Comparison of ENCODE assay signal across 12 mouse cellular contexts in the genomic region with DNA sequence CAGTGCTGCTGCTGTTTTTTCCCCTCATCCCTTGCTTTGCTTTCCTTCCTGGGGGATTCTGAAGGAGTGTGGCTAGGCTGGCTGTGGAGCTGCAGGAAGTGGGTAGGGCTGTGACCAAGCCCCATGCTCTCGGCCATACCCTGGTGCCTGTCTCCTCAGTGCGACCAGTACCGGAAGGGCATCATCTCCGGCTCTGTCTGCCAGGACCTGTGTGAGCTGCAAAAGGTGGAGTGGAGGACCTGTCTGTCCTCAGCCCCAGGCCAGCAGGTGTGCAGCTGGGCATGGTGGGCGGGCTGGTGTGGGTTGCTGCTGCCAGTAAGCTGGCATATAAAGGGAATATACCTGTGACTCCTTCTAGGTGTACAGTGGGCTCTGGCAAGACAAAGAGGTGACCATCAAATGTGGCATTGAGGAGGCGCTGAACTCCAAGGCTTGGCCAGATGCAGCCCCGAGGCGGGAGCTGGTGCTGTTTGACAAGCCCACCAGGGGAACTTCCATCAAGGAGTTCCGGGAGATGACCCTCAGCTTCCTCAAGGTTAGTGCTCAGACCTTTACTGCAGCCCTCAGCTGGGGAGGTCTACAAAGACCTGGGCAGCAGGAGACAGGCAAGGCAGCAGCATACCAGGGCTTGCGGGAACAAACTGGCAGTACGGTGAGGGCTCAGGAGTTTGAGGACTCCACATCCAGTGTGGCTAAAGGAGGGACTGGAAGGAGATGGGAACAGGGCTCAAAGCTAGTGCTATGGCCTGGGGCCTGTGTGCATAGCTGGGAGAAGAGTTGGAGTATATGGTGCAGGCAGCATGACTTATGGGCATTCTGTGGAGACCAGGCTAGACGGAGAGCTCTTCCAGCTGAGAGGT. TPM values are rescaled to one million over a fixed set of nuclear protein-coding genes. Genes with fewer than 3 reads are reported as not detected.
A peak's percentile ranks its signal among the peaks of the same experiment; 100 is the strongest.
DNase-seq lines count a peak whose midpoint lies in the region; ATAC-seq lines count a peak whose summit lies in the region.
"Had no signal": no experiment of that assay in that cellular context is flagged by ENCODE, and none has a peak within 500 bp of the region (broad histone marks: within the 10 kb centered on the region; RNA-seq: fewer than 3 reads in every experiment).

No protein-coding gene starts in this region.

- no peak overlapping the region for H3K4me2 ChIP-seq in hindbrain, embryonic 13.5 days
- H3K4me2 ChIP-seq in hindbrain, embryonic 14.5 days (replicated peaks): no peak overlapping the region

- no peak for DNase-seq in hindbrain, embryonic 14.5 days (ENCODE audit: low spot score)
- peak; percentile 46 for DNase-seq in ES-CJ7 (ENCODE audit: low read depth, low spot score)
- DNase-seq in Muller cell, postnatal 12 days (ENCODE audit: inconsistent ontology term): no peak
- DNase-seq in layer of hippocampus, postnatal 10 days (ENCODE audit: low spot score in 2 of 2): no peak
- DNase-seq: right cerebral cortex, postnatal 25 days; thymus, adult 2 months had no signal

- peak overlapping the region; percentile 30 for H3K27ac ChIP-seq in hindbrain, embryonic 13.5 days
- H3K27ac ChIP-seq in hindbrain, embryonic 14.5 days: no peak overlapping the region

- no peaks in the 10 kb centered on the region for H3K9me3 ChIP-seq in hindbrain, embryonic 13.5 days
- H3K9me3 ChIP-seq in hindbrain, embryonic 14.5 days (ENCODE audit: control insufficient read depth, low read length): no peaks in the 10 kb centered on the region
- no peaks in the 10 kb centered on the region for H3K9me3 ChIP-seq in megakaryocyte, embryonic 14.5 days

- H3K4me1 ChIP-seq in hindbrain, embryonic 13.5 days (replicated peaks): peaks cover 86% of the 10 kb centered on the region
- peaks cover 49% of the 10 kb centered on the region for H3K4me1 ChIP-seq in hindbrain, embryonic 14.5 days (replicated peaks; ENCODE audit: control insufficient read depth, insufficient read depth, low read length)
- H3K4me1 ChIP-seq in megakaryocyte, embryonic 14.5 days: peaks cover 57% of the 10 kb centered on the region

- H3K9ac ChIP-seq in hindbrain, embryonic 13.5 days: peak overlapping the region; percentile 43; the same call in 1 of the 2 replicates
- H3K9ac ChIP-seq in hindbrain, embryonic 14.5 days: no peak overlapping the region

- WGBS in hindbrain, embryonic 13.5 days: 72% methylated on average over 12 of the region's 12 CpGs
- WGBS in hindbrain, embryonic 14.5 days: 68% methylated on average over 12 of the region's 12 CpGs

- H3K27me3 ChIP-seq in hindbrain, embryonic 13.5 days: no peaks in the 10 kb centered on the region
- H3K27me3 ChIP-seq in hindbrain, embryonic 14.5 days (ENCODE audit: control insufficient read depth, insufficient read depth, low read length): no peaks in the 10 kb centered on the region
- peaks cover 12% of the 10 kb centered on the region for H3K27me3 ChIP-seq in megakaryocyte, embryonic 14.5 days (replicated peaks)

- no peak for ATAC-seq in hindbrain, embryonic 13.5 days (ENCODE audit: low FRiP score)
- no peak for ATAC-seq in hindbrain, embryonic 14.5 days (ENCODE audit: low FRiP score)
- ATAC-seq in granulocyte monocyte progenitor cell, adult 5-6 weeks (replicated peaks; ENCODE audit: poor library complexity, severe bottlenecking): peak; percentile 29
- ATAC-seq in megakaryocyte-erythroid progenitor cell, adult 5-6 weeks (replicated peaks; ENCODE audit: low FRiP score, low TSS enrichment, poor library complexity, severe bottlenecking): no peak

- no peak overlapping the region for H3K4me3 ChIP-seq in hindbrain, embryonic 13.5 days
- no peak overlapping the region for H3K4me3 ChIP-seq in hindbrain, embryonic 14.5 days (replicated peaks; ENCODE audit: low read length)
- H3K4me3 ChIP-seq in megakaryocyte, embryonic 14.5 days (replicated peaks): peak overlapping the region; percentile 35

- peaks cover 64% of the 10 kb centered on the region for H3K36me3 ChIP-seq in hindbrain, embryonic 13.5 days
- peaks cover 55% of the 10 kb centered on the region for H3K36me3 ChIP-seq in hindbrain, embryonic 14.5 days (replicated peaks; ENCODE audit: control insufficient read depth, insufficient read depth)
- peaks cover 67% of the 10 kb centered on the region for H3K36me3 ChIP-seq in megakaryocyte, embryonic 14.5 days (replicated peaks; ENCODE audit: low read length)

RNA-seq across cellular contexts. Expression of a gene that starts 6.6 kb away (rescaled TPM):
- polyA plus RNA-seq in hindbrain, embryonic 13.5 days (2015; fragmentation: Nextera tagmentation; extraction: Ambion mirVana): 109 and 117 TPM in 2 replicates
- 128 and 136 TPM in 2 replicates for polyA plus RNA-seq in hindbrain, embryonic 14.5 days (2014; fragmentation: Nextera tagmentation; extraction: Ambion mirVana)
- 11.1 and 13.9 TPM in 2 replicates for total RNA-seq in granulocyte monocyte progenitor cell, adult 5-6 weeks (2014; fragmentation: Nextera tagmentation)
- 8.3 and 9.3 TPM in 2 replicates for total RNA-seq in granulocyte monocyte progenitor cell, adult 5-6 weeks (2017)
- 1.2 TPM in 1 of 2 replicates, not detected in the other for polyA plus RNA-seq in megakaryocyte, embryonic 14.5 days (2012; ENCODE audit: insufficient read depth, low replicate concordance)
- total RNA-seq in megakaryocyte-erythroid progenitor cell, adult 5-6 weeks (2014; fragmentation: Nextera tagmentation): 5.7 and 7.7 TPM in 2 replicates
- 6.8 and 8.0 TPM in 2 replicates for total RNA-seq in megakaryocyte-erythroid progenitor cell, adult 5-6 weeks (2017)
- total RNA-seq in layer of hippocampus, postnatal 10 days (2021): 10 to 100 TPM; 75.0 to 82.7 TPM

RNA-seq across cellular contexts. Expression of a gene that starts 30.6 kb away (rescaled TPM):
- polyA plus RNA-seq in hindbrain, embryonic 13.5 days (2015; fragmentation: Nextera tagmentation; extraction: Ambion mirVana): 6.8 and 7.0 TPM in 2 replicates
- 5.6 and 6.6 TPM in 2 replicates for polyA plus RNA-seq in hindbrain, embryonic 14.5 days (2014; fragmentation: Nextera tagmentation; extraction: Ambion mirVana)
- total RNA-seq in granulocyte monocyte progenitor cell, adult 5-6 weeks (2014; fragmentation: Nextera tagmentation): 42.4 and 46.7 TPM in 2 replicates
- total RNA-seq in granulocyte monocyte progenitor cell, adult 5-6 weeks (2017): 50.2 and 55.2 TPM in 2 replicates
- 34.1 and 41.8 TPM in 2 replicates for polyA plus RNA-seq in megakaryocyte, embryonic 14.5 days (2012; ENCODE audit: insufficient read depth, low replicate concordance)
- 14.8 and 15.2 TPM in 2 replicates for total RNA-seq in megakaryocyte-erythroid progenitor cell, adult 5-6 weeks (2014; fragmentation: Nextera tagmentation)
- total RNA-seq in megakaryocyte-erythroid progenitor cell, adult 5-6 weeks (2017): 9.9 and 11.8 TPM in 2 replicates
- total RNA-seq in layer of hippocampus, postnatal 10 days (2021): 1 to 10 TPM; 2.1 to 2.5 TPM

RNA-seq across cellular contexts. Expression of a gene that starts 36.2 kb away (rescaled TPM):
- not detected in 2 replicates for polyA plus RNA-seq in hindbrain, embryonic 13.5 days (2015; fragmentation: Nextera tagmentation; extraction: Ambion mirVana)
- not detected in 2 replicates for polyA plus RNA-seq in hindbrain, embryonic 14.5 days (2014; fragmentation: Nextera tagmentation; extraction: Ambion mirVana)
- not detected in 2 replicates for total RNA-seq in granulocyte monocyte progenitor cell, adult 5-6 weeks (2014; fragmentation: Nextera tagmentation)
- not detected in 2 replicates for total RNA-seq in granulocyte monocyte progenitor cell, adult 5-6 weeks (2017)
- not detected in 2 replicates for polyA plus RNA-seq in megakaryocyte, embryonic 14.5 days (2012; ENCODE audit: insufficient read depth, low replicate concordance)
- total RNA-seq in megakaryocyte-erythroid progenitor cell, adult 5-6 weeks (2014; fragmentation: Nextera tagmentation): not detected in 2 replicates
- total RNA-seq in megakaryocyte-erythroid progenitor cell, adult 5-6 weeks (2017): not detected in 2 replicates
- total RNA-seq in layer of hippocampus, postnatal 10 days (2021): not detected
- total RNA-seq: layer of hippocampus, adult 8-10 months had no signal
- polyA plus RNA-seq: heart, embryonic 14.5 days had no signal

RNA-seq across cellular contexts. Expression of a gene that starts 48.4 kb away (rescaled TPM):
- polyA plus RNA-seq in hindbrain, embryonic 13.5 days (2015; fragmentation: Nextera tagmentation; extraction: Ambion mirVana): not detected in 2 replicates
- not detected in 2 replicates for polyA plus RNA-seq in hindbrain, embryonic 14.5 days (2014; fragmentation: Nextera tagmentation; extraction: Ambion mirVana)
- not detected in 2 replicates for total RNA-seq in granulocyte monocyte progenitor cell, adult 5-6 weeks (2014; fragmentation: Nextera tagmentation)
- not detected in 2 replicates for total RNA-seq in granulocyte monocyte progenitor cell, adult 5-6 weeks (2017)
- not detected in 2 replicates for polyA plus RNA-seq in megakaryocyte, embryonic 14.5 days (2012; ENCODE audit: insufficient read depth, low replicate concordance)
- not detected in 2 replicates for total RNA-seq in megakaryocyte-erythroid progenitor cell, adult 5-6 weeks (2014; fragmentation: Nextera tagmentation)
- not detected in 2 replicates for total RNA-seq in megakaryocyte-erythroid progenitor cell, adult 5-6 weeks (2017)
- not detected for total RNA-seq in layer of hippocampus, postnatal 10 days (2021)
- total RNA-seq: layer of hippocampus, adult 8-10 months had no signal
- polyA plus RNA-seq: heart, embryonic 14.5 days; thymus, adult 2 months had no signal

RNA-seq across cellular contexts. Expression of a gene that starts 55.0 kb away (rescaled TPM):
- polyA plus RNA-seq in hindbrain, embryonic 13.5 days (2015; fragmentation: Nextera tagmentation; extraction: Ambion mirVana): 72.2 and 78.9 TPM in 2 replicates
- polyA plus RNA-seq in hindbrain, embryonic 14.5 days (2014; fragmentation: Nextera tagmentation; extraction: Ambion mirVana): 62.2 and 69.2 TPM in 2 replicates
- 22.7 and 32.6 TPM in 2 replicates for total RNA-seq in granulocyte monocyte progenitor cell, adult 5-6 weeks (2014; fragmentation: Nextera tagmentation)
- total RNA-seq in granulocyte monocyte progenitor cell, adult 5-6 weeks (2017): 9.6 and 20.4 TPM in 2 replicates
- polyA plus RNA-seq in megakaryocyte, embryonic 14.5 days (2012; ENCODE audit: insufficient read depth, low replicate concordance): 19.7 and 90.5 TPM in 2 replicates
- 88.4 and 89.4 TPM in 2 replicates for total RNA-seq in megakaryocyte-erythroid progenitor cell, adult 5-6 weeks (2014; fragmentation: Nextera tagmentation)
- 31.8 and 63.1 TPM in 2 replicates for total RNA-seq in megakaryocyte-erythroid progenitor cell, adult 5-6 weeks (2017)
- total RNA-seq in layer of hippocampus, postnatal 10 days (2021): 100 to 1,000 TPM in 1 of 2 experiments, 10 to 100 TPM in 1; 82.2 to 102 TPM

Comparison
In these comparisons a context has a peak if more than half of its experiments do, and no peak if none do; other contexts are left out.
1. RNA of a gene that starts 6.6 kb away (total RNA-seq): 75.0 to 82.7 TPM in layer of hippocampus, postnatal 10 days; 8.3 to 13.9 TPM in granulocyte monocyte progenitor cell, adult 5-6 weeks and 5.7 to 8.0 TPM in megakaryocyte-erythroid progenitor cell, adult 5-6 weeks; every median in the first group is over 4 times any median in the second.